8 mouse cellular contexts compared by ENCODE assay signal in the genomic region with DNA sequence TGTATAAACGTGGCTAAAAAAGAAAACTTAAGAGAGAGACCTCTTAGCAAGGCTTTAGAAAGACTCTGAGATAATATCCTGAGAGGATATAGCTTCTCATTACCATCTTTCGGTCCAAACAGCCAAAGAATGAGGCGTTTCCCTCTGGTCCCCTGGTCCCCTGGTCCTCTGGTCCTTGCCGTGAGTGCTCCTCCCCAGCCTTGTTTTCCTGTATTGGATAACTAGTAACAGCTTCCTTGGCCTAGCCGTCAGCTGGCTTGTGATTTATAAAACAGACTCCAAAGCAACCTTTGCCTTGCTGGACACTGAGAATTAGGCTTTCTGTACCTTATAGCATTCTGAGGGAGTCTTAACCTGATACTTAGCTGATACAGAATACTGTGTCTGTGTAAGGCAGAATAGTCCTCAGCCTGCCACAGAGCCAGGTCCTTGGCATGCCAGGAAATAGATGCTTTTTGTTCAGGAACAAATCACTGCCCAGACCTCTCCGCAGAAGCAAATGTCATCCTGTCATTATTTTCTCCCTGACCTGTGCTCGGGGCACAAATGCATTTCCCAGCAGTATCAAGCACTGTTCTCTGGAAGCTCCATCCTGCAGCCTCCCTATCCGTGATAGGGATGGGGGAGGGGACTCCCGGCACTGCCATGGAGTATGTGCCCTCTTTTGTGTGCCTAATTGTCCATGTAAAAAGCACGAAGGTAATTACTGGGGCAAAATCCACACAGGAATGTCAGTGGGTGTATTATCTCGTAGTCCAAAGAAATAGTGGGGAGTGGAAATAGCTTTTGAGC.
A peak's percentile ranks its signal among the peaks of the same experiment; 100 is the strongest.
DNase-seq lines count a peak whose midpoint lies in the region; ATAC-seq and TF ChIP-seq lines count a peak whose summit lies in the region.

No protein-coding gene starts in this region.

- peaks cover 13% of the 10 kb centered on the region for H3K4me1 ChIP-seq in midbrain, embryonic 10.5 days
- 0 out of 2 replicates have a peak, but pooled peaks cover 3% of the 10 kb centered on the region for H3K4me1 ChIP-seq in midbrain, embryonic 11.5 days (ENCODE audit: control insufficient read depth, insufficient read depth, low read length)
- H3K4me1 ChIP-seq in limb, embryonic 10.5 days, result peaks cover 15% of the 10 kb centered on the region
- H3K4me1 ChIP-seq in intestine, postnatal 0 days (replicated peaks; ENCODE audit: control insufficient read depth, insufficient read depth, low read length), result no peaks in the 10 kb centered on the region

- DNase-seq in midbrain, embryonic 10.5 days (ENCODE audit: low spot score), result no peak
- no peak for DNase-seq in midbrain, embryonic 11.5 days (ENCODE audit: low spot score, missing footprints)
- peak; percentile 9 for DNase-seq in heart, postnatal 4 days
- no peak for DNase-seq in limb, embryonic 10.5 days (ENCODE audit: low spot score)
- no peak for DNase-seq in layer of hippocampus, postnatal 25 days (ENCODE audit: extremely low spot score in 1 of 2, low spot score in 1 of 2)
- DNase-seq in left cerebral cortex, adult 9 months (ENCODE audit: low spot score in 2 of 2), result no peak
- no peak for DNase-seq in right cerebral cortex, postnatal 36 days (ENCODE audit: low spot score in 2 of 2)

- H3K9me3 ChIP-seq in midbrain, embryonic 10.5 days (replicated peaks), result no peaks in the 10 kb centered on the region
- no peaks in the 10 kb centered on the region for H3K9me3 ChIP-seq in midbrain, embryonic 11.5 days (ENCODE audit: control insufficient read depth, low read length)
- no peaks in the 10 kb centered on the region for H3K9me3 ChIP-seq in limb, embryonic 10.5 days (replicated peaks)
- no peaks in the 10 kb centered on the region for H3K9me3 ChIP-seq in intestine, postnatal 0 days (ENCODE audit: control insufficient read depth)

- no peaks in the 10 kb centered on the region for H3K27me3 ChIP-seq in midbrain, embryonic 10.5 days (ENCODE audit: low read depth, poor library complexity, severe bottlenecking)
- H3K27me3 ChIP-seq in midbrain, embryonic 11.5 days (ENCODE audit: control insufficient read depth, insufficient read depth, low read length), result no peaks in the 10 kb centered on the region
- no peaks in the 10 kb centered on the region for H3K27me3 ChIP-seq in limb, embryonic 10.5 days (ENCODE audit: low read depth, poor library complexity, severe bottlenecking)
- no peaks in the 10 kb centered on the region for H3K27me3 ChIP-seq in intestine, postnatal 0 days (replicated peaks; ENCODE audit: control insufficient read depth, insufficient read depth, low read length)

- TF ChIP-seq CTCF in intestine, postnatal 0 days (IDR thresholded peaks at IDR 0.05; ENCODE audit: low read depth), result no peak

- H3K9ac ChIP-seq in midbrain, embryonic 11.5 days (ENCODE audit: low read length), result no peak overlapping the region
- H3K9ac ChIP-seq in intestine, postnatal 0 days (ENCODE audit: low read depth, low read length), result no peak overlapping the region

- ATAC-seq in midbrain, embryonic 11.5 days (ENCODE audit: low FRiP score), result no peak; the same call in 1 of the 2 replicates
- ATAC-seq in intestine, postnatal 0 days, result no peak

- no peaks in the 10 kb centered on the region for H3K36me3 ChIP-seq in midbrain, embryonic 10.5 days
- no peaks in the 10 kb centered on the region for H3K36me3 ChIP-seq in midbrain, embryonic 11.5 days (ENCODE audit: control insufficient read depth, insufficient read depth, low read length)
- H3K36me3 ChIP-seq in limb, embryonic 10.5 days, result no peaks in the 10 kb centered on the region
- H3K36me3 ChIP-seq in intestine, postnatal 0 days (ENCODE audit: control insufficient read depth, insufficient read depth), result no peaks in the 10 kb centered on the region

- WGBS in midbrain, embryonic 10.5 days, result 34% methylated on average over 11 of the region's 11 CpGs
- WGBS in midbrain, embryonic 11.5 days, result 36% methylated on average over 11 of the region's 11 CpGs
- 42% methylated on average over 11 of the region's 11 CpGs for WGBS in limb, embryonic 10.5 days
- WGBS in intestine, postnatal 0 days, result 57% methylated on average over 11 of the region's 11 CpGs

- H3K27ac ChIP-seq in midbrain, embryonic 10.5 days (replicated peaks), result peak overlapping the region; percentile 42
- no peak overlapping the region for H3K27ac ChIP-seq in midbrain, embryonic 11.5 days (ENCODE audit: low read depth, low read length)
- H3K27ac ChIP-seq in limb, embryonic 10.5 days, result peak overlapping the region; percentile 37; the same call in 1 of the 2 replicates
- no peak overlapping the region for H3K27ac ChIP-seq in intestine, postnatal 0 days (ENCODE audit: low read depth, low read length)

- H3K4me2 ChIP-seq in midbrain, embryonic 11.5 days, result no peak overlapping the region
- no peak overlapping the region for H3K4me2 ChIP-seq in intestine, postnatal 0 days (replicated peaks; ENCODE audit: low read depth)

- H3K4me3 ChIP-seq in midbrain, embryonic 10.5 days, result no peak overlapping the region
- H3K4me3 ChIP-seq in midbrain, embryonic 11.5 days (ENCODE audit: low read depth, low read length), result no peak overlapping the region
- H3K4me3 ChIP-seq in limb, embryonic 10.5 days, result no peak overlapping the region
- no peak overlapping the region for H3K4me3 ChIP-seq in intestine, postnatal 0 days (ENCODE audit: low read depth, low read length)

Comparison
In these comparisons a context has a peak if more than half of its experiments do, and no peak if none do; other contexts are left out.
1. H3K27ac ChIP-seq: peak in midbrain, embryonic 10.5 days (single experiment) and limb, embryonic 10.5 days (single experiment); none in midbrain, embryonic 11.5 days (single experiment) and intestine, postnatal 0 days (single experiment).